In the genomic region with DNA sequence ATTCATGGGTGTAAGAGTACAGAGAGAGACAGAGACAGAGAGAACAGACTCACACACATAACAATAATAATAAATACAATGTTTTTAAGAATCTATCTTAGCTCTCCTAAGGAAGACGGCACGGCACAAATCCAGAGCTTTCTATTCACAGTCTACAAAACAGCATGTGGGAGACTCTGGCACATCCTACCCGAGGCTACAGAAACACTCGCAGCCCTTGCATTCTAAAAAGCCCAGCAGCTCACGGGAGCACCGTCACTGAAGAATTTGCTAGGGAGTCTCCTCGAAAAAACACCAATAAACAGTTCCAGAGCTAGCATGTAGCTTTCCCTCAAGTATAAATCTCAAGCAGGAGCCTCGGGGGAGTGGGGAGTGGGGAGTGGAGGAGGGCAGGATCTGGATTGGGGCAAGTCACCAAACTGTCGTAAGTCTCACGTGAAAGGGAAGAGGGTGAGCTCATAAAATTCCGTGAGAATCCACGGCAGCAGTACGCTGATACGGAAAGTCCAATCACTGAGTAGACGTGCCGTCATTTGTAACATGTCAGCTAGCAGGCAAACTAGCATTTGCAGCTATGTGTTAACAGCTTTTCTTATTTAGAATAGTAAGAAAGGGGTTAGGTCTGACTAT, we compare ENCODE assay signal across 9 mouse cellular contexts.
A peak's percentile ranks its signal among the peaks of the same experiment; 100 is the strongest.
DNase-seq lines count a peak whose midpoint lies in the region; ATAC-seq lines count a peak whose summit lies in the region.
"Had no signal": no experiment of that assay in that cellular context is flagged by ENCODE, and none has a peak within 500 bp of the region (broad histone marks: within the 10 kb centered on the region; RNA-seq: fewer than 3 reads in every experiment).

No protein-coding gene starts in this region.

- 41% methylated on average over 16 of the region's 16 CpGs for WGBS in heart, embryonic 16.5 days
- 53% methylated on average over 16 of the region's 16 CpGs for WGBS in midbrain, embryonic 12.5 days

- H3K9ac ChIP-seq in heart, embryonic 16.5 days (ENCODE audit: low read length): no peak overlapping the region
- H3K9ac ChIP-seq in midbrain, embryonic 12.5 days (replicated peaks): no peak overlapping the region

- DNase-seq in heart, postnatal 36 days: no peak
- DNase-seq in ovary, postnatal 10 days (ENCODE audit: low spot score): peak; percentile 5
- DNase-seq in ovary, adult 18-20 months (ENCODE audit: low spot score): no peak
- no peak for DNase-seq in thymus, postnatal 0 days (ENCODE audit: low spot score)
- no peak for DNase-seq in gastrocnemius, postnatal 25 days

- no peak overlapping the region for H3K27ac ChIP-seq in heart, embryonic 16.5 days (ENCODE audit: low read length)
- 0 out of 2 replicates have a peak overlapping the region, but pooled peaks have one; percentile 5 for H3K27ac ChIP-seq in midbrain, embryonic 12.5 days (replicated peaks)

- H3K4me1 ChIP-seq in heart, embryonic 16.5 days (ENCODE audit: control insufficient read depth, insufficient read depth, low read length): 0 out of 2 replicates have a peak, but pooled peaks cover 2% of the 10 kb centered on the region
- H3K4me1 ChIP-seq in midbrain, embryonic 12.5 days: peaks cover 45% of the 10 kb centered on the region

- H3K9me3 ChIP-seq in heart, embryonic 16.5 days (replicated peaks; ENCODE audit: control insufficient read depth, low read length): no peaks in the 10 kb centered on the region
- H3K9me3 ChIP-seq in midbrain, embryonic 12.5 days: no peaks in the 10 kb centered on the region
- H3K9me3 ChIP-seq: megakaryocyte, embryonic 14.5 days had no signal

- H3K36me3 ChIP-seq in heart, embryonic 16.5 days (ENCODE audit: control insufficient read depth, insufficient read depth): no peaks in the 10 kb centered on the region
- no peaks in the 10 kb centered on the region for H3K36me3 ChIP-seq in midbrain, embryonic 12.5 days

- H3K27me3 ChIP-seq in heart, embryonic 16.5 days (ENCODE audit: control insufficient read depth, insufficient read depth, low read length): no peaks in the 10 kb centered on the region
- H3K27me3 ChIP-seq in midbrain, embryonic 12.5 days: peaks cover 11% of the 10 kb centered on the region; the same call in 1 of the 2 replicates
- H3K27me3 ChIP-seq: megakaryocyte, embryonic 14.5 days had no signal

- ATAC-seq in heart, embryonic 16.5 days (replicated peaks; ENCODE audit: extremely low read depth, insufficient read depth, low FRiP score): no peak
- ATAC-seq in midbrain, embryonic 12.5 days (ENCODE audit: low FRiP score, low read depth): no peak
- ATAC-seq in megakaryocyte, adult 5-6 weeks (ENCODE audit: poor library complexity, severe bottlenecking): no peak

- H3K4me3 ChIP-seq in heart, embryonic 16.5 days (ENCODE audit: low read length): peak overlapping the region; percentile 21; the same call in 1 of the 2 replicates
- no peak overlapping the region for H3K4me3 ChIP-seq in midbrain, embryonic 12.5 days

- peak overlapping the region; percentile 49 for H3K4me2 ChIP-seq in heart, embryonic 16.5 days (ENCODE audit: low read depth, low read length)
- H3K4me2 ChIP-seq in midbrain, embryonic 12.5 days (replicated peaks): no peak overlapping the region

- intact Hi-C loops in heart, postnatal 36 days (cut with DNase I): no loop called here
